Mouse (Mus musculus) olfactory bulb, adult 2 months (tissue): ENCODE results near the gene Ceacam16.

Source experiments
- CTCF ChIP-seq: fragments of 200-500 bp; IDR thresholded peaks from 2 replicates; pipeline ENCODE4 v1.5.1; 2012; ENCODE audit warnings: low read depth, mild to moderate bottlenecking, low read length, moderate library complexity; ENCODE audit not compliant: insufficient read depth
- POLR2A ChIP-seq: fragments of 200-500 bp; IDR thresholded peaks from 2 replicates; pipeline ENCODE4 v1.6.1; 2012; ENCODE audit warnings: mild to moderate bottlenecking, low read depth, low read length, moderate library complexity; ENCODE audit not compliant: insufficient read depth

DNA sequence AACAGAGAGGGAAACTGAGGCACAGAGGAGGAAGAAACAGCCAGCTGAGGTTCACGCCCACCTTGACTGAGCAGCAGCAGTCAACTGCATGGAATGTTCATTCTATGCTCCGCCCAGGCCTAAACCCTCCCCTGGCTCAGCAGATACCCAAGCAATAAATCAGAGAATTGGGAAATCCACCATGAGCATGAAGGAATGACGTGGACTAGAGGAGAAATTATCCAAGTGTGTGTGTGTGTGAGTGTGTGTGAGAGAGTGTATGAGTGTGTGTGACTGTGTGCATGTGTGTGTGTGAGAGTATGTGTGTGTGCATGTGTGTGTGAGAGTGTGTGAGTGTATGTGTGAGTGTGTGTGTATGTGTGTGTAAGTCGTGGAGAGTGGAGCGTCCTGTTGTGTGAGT, 42.7 kb downstream of the Ceacam16 start:
- TF ChIP-seq CTCF = no peak
- no peak for TF ChIP-seq POLR2A
